Mouse (Mus musculus) adrenal gland (tissue): ENCODE data around the gene Anks4b.

Experiments
- intact Hi-C: fragments of 180-260 bp; cut with DNase I; formaldehyde crosslinking; loops from one replicate; pipeline ENCODE4 v1.15.1; 2025

Gene Anks4b

GRCm38 (mm10) chr7:120182891-120183290 lies 9.2 kb downstream of the Anks4b start:
- intact Hi-C loops = no loop called here

- intact Hi-C loops = no loop called here
Observed at GRCm38 (mm10) chr7:120188946-120189345, 15.3 kb downstream of the Anks4b start.

DNA sequence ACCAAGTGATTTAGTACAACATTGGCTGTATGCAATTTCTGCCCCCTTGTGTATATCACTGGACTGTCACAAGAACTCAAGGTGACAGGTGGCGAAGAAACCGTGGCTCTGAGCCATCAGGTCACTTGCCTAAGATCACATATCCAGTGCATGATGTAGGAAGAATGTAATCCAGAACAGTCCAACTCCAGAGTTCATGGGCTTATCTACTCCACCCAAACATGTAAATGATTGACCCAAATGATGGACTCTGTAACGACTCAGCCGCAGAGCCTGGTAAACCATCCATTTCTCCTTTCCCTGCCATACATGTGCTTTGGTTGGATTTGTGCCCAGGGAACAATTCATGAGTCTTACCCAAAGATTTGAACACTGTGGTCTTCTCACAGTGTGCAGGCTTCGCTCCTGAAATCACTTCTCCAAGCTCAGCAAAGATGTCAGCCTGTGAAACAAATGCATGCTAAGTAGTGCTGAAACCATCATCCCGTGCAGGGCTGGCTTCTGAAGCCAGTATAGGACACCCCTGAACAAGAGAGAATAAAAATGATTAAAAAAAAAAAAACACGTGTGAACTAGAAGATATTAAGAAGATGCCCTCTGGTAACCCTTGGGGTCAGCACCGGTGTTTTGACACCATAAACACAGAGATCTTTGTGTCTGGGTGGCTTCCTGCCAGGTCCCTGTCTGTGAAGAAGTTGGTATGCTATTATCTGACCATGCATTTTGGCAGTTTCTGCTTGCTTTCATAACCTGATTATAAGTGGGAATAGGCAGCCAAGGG lies 15.9 kb downstream of the Anks4b start:
- intact Hi-C loops = no loop called here

- intact Hi-C loops = no loop called here
Observed at GRCm38 (mm10) chr7:120190150-120190665, 16.6 kb downstream of the Anks4b start.

DNA sequence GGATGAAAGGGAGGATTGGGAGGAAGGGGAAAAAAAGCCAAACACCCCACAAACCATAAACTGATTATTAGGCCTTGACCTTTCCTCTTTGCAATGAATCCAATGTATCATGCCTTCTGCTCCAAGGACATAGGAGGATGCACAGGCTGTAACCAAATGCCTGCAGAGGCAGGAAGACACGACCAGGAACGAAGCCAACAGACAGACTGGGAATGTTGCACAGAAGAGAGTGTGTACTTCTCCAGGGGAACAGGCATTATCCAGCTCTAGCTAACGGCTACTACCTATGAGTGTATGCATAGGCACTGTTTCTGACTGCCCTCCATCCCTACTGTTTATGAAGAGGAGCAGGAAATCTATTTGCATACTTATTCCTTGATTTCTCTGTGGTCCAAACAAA lies 18.5 kb downstream of the Anks4b start:
- intact Hi-C loops = no loop called here

GRCm38 (mm10) chr7:120192816-120193215 lies 19.2 kb downstream of the Anks4b start:
- intact Hi-C loops = no loop called here

- intact Hi-C loops = no loop called here
Observed at GRCm38 (mm10) chr7:120195207-120195606, 21.5 kb downstream of the Anks4b start.

DNA sequence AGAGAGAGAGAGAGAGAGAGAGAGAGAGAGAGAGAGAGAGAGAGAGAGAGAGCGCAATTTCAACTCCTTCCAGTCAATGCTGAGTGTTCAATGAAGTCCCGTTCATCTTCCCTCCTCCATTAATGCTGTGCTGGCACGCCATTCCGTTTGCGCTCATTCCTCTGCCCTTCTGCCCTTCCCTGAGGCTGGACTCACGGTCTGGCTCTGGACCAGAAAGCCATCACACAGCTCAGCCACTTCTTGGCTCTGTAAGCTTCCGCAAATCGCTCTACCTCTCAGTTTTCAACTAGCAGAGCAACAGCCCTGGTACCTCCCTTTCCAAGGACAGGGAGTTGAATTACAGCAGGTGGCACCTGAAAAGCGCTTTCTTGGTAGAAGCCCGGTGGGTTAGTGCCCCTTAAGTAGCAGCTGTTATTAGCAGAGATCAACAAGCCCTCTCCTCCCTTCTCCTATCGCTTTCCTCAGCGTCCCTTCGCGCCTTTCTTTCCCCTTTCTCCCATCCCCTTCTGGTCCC lies 27.6 kb downstream of the Anks4b start:
- intact Hi-C loops = no loop called here

- intact Hi-C loops = loop anchor here (2.0 kb wide), 1 partner anchor 77 kb away; no protein-coding TSS in a partner anchor
Observed at GRCm38 (mm10) chr7:120201771-120202170, 28.1 kb downstream of the Anks4b start, which contains the start of gene Crym. Gene Crym, minus strand, starts transcription at chr7:120202111.

GRCm38 (mm10) chr7:120203789-120204188 lies 30.1 kb downstream of the Anks4b start, which contains the start of gene Abca14:
Gene Abca14, plus strand, starts transcription at chr7:120203961.
- intact Hi-C loops = loop anchor here (1.0 to 2.0 kb wide), 2 partner anchors 79 to 103 kb away; no protein-coding TSS in a partner anchor

GRCm38 (mm10) chr7:120205989-120206388 lies 32.3 kb downstream of the Anks4b start:
- intact Hi-C loops = no loop called here

GRCm38 (mm10) chr7:120228541-120228940 lies 54.9 kb downstream of the Anks4b start:
- intact Hi-C loops = no loop called here
